Mouse (Mus musculus) left cerebral cortex, postnatal 4 days (tissue): ENCODE results near the gene Il1rapl2. TPM values are rescaled to one million over a fixed set of nuclear protein-coding genes. Genes with fewer than 3 reads are reported as not detected.
"Not testable (repeated sequence)": the region's sequence is repeated elsewhere in the genome, so short reads cannot be mapped to it uniquely, and the experiment has no call there.

ENCODE experiments used
- DNase-seq: peaks from one replicate; pipeline ENCODE4 v3.0.0-alpha.2; 2022
- intact Hi-C: fragments of 180-260 bp; cut with DNase I; formaldehyde crosslinking; loops from one replicate; pipeline ENCODE4 v1.15.1; 2025
- total RNA-seq, 2 experiments: library from RNA; stranded (reverse); gene quantifications; 2 replicates each; pipeline ENCODE4 v1.2.3; 2021

The Il1rapl2 gene
- total RNA-seq, 2 experiments from 2014 or later, result 10.0 TPM

DNA sequence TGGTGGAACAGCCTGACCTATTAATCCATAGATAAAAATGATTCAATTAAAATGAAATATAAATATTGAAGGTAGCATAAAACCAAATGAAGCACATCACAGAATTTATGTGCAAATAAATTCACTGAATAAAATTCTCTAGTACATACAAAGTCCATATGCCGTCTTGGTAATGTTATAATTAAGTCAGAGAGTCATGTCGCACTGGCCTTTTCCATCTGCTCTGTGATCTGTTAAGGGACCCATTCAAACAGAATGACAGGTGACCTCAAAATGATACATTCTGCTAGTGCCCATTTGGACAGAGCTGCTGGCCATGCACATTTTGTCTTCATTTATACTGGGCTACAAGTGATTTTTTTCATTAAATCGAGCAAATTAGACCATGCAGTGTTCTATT is 534.3 kb downstream of the Il1rapl2 start:
- DNase-seq, result no peak
- intact Hi-C loops, result no loop called here

DNA sequence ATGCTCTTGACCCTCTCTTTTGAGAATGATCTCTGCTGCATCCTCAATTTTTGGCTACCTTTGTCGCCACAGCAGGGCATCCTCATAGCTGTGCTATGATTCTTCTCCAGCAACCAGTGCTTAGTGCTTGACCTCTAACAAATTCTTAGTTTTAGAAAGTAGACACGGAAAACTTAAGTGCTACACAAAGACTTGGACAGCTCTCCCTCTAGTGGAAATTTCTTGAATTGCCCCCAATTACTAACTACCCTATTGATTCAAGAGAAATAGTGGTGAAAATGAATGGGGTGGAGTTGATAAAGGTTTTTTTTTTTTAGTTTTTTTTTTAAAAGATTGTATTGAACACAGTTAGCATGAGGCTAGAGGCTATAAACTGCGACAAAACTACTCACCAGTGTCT is 599.7 kb downstream of the Il1rapl2 start:
- intact Hi-C loops, result no loop called here
- no peak for DNase-seq

- intact Hi-C loops, result no loop called here
- DNase-seq, result no peak
Measured at GRCm38 (mm10) chrX:138209480-138209879, 639.1 kb downstream of the Il1rapl2 start, which contains the start of gene Tex13a. Tex13a (minus strand) TSS chrX:138209580.

- DNase-seq, result no peak
- intact Hi-C loops, result no loop called here
Measured at GRCm38 (mm10) chrX:138234626-138235025, 664.2 kb downstream of the Il1rapl2 start.

- intact Hi-C loops, DNase-seq: not testable (repeated sequence)
Measured at GRCm38 (mm10) chrX:138348736-138349135, 778.3 kb downstream of the Il1rapl2 start.

GRCm38 (mm10) chrX:138433794-138434193 is 863.4 kb downstream of the Il1rapl2 start:
- no peak for DNase-seq

GRCm38 (mm10) chrX:138437939-138438338 is 867.5 kb downstream of the Il1rapl2 start:
- DNase-seq, result no peak
- intact Hi-C loops, result no loop called here

More at GRCm38 (mm10) chrX:138433794-138434193, 863.4 kb downstream of the Il1rapl2 start:
- intact Hi-C loops, result no loop called here

DNA sequence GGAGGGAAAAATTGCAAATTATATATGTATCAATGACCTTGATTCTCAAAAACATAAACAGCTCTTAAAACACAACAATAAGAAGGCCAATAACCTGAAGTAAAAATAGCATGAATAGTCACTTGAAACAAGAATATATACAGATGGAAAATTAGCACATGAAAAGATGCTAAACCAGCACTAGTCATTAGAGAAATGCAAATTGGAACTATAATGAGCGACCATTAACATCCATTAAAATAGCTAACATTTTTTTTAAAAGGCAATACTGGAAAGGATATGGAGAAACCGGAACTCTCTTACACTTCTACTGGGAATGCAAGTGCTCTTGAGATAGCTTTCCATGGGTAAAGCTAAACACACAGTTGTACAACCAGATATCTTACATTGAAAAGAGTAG is 879.4 kb downstream of the Il1rapl2 start:
- intact Hi-C loops, result no loop called here
- DNase-seq, result no peak

DNA sequence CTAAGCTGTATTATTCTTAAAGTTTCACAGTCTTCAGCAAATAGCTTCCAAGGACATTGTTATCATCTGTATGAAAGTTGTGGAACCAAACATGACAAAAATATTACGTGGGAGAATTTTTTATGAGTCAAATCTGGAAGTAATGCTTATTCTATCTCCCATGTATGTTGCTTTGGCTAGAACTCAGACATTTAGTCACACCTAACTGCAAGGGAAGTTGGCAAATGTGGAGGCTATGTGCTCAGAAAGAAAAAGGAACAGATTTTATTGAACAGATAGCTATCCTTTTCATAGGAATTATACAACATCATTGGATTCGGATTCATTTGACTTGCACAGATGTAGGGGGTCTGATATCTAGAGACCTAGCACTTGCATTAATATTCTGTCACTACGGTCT is 908.1 kb downstream of the Il1rapl2 start:
- intact Hi-C loops, result no loop called here
- no peak for DNase-seq

DNA sequence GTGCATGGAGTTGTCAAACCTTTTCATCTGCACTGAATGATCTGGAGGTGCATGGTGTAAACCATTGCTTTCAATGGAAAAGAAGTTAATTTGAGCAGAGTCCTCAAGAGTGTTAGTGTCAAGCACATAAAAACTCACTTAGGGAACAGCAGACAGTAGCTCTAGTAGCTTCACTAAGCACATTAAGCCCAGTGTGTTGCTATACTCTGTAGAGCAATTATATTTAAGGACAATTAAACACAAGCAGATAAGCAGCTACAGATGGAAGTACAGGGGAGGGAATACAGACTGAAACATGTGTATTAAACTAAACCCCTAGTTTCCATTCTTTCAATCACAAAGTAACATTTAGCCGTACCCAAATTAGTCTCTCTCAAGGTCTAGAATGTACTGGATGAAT is 930.1 kb downstream of the Il1rapl2 start:
- no peak for DNase-seq
- intact Hi-C loops, result no loop called here

DNA sequence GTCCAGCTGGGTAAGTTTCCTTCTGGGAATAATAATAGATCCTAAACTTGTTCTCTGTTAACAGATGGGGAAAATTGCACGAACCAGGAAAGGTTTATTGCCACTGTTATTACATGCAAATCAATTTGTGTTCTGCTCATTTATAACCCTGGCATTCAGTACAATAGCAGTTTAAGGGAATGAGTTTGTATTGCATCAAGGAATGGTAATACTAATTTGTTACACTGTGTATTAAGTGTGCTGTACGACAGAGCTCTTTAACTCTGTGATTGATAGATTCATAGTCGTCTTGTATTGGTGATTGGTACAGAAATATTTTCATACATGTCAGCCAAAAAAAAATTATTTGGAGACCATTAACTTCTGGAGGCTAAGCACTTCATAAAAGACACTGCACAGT is 934.6 kb downstream of the Il1rapl2 start:
- DNase-seq, result no peak
- intact Hi-C loops, result no loop called here

DNA sequence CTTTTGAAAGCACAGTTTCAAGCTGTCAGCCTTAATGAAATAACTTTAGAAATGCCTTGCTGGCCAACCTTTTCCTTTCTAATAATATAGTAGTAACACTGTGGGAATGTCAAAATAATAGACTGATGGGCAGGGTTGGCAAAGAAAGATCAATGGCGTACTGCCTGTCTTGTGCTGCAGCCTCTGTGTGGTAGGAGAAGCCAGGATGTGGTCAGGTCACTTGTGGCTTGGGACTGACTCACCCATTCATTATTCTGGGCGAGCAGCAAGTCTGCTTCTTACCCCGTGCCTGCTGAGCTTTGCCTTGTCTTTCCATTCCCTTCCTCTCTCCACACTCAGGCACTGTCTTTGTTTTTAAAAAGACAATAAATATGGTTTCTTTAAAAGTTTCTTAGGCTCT is 1049.7 kb downstream of the Il1rapl2 start:
- intact Hi-C loops, result no loop called here
- no peak for DNase-seq

DNA sequence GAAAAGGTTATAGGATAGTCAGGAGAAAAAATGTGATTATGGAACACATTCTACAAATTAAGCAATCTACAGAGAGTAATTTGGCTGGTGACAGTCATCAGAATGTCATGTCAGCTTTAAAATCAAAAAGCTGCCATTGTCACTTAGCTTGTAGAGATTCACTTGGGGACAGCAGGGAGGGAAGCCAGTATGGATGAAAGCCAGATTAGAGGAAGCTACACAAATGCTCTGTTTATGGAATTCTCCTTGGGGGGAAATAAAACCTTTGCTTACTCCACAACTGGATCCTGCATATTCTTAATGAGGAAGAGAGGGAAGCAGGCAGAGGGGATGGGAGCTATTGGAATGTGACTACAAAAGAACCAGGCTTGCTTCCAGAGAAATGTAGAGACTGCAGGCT is 1054.9 kb downstream of the Il1rapl2 start:
- DNase-seq, result no peak
- intact Hi-C loops, result no loop called here

DNA sequence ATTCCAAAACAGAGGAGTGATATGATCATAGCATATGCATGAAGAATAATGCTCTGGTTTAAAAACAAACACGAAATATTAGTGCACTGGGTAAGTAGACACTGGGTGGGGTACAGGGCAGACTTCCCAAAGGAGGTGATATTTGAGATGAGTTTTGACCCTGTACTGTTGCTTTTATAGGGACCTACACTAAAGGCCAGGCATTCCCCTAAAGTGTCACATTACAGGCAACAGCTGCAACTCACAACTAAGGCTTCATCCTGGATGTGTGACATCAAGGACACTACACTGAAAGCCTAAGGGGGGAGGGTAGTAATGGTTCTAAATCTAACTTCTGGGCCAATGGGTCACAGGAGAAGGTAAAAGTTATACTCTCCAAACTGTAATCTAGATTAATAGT is 1152.0 kb downstream of the Il1rapl2 start:
- DNase-seq, result no peak
- intact Hi-C loops, result no loop called here

GRCm38 (mm10) chrX:138800958-138801357 is 1230.5 kb downstream of the Il1rapl2 start:
- no peak for DNase-seq
- intact Hi-C loops, result no loop called here

DNA sequence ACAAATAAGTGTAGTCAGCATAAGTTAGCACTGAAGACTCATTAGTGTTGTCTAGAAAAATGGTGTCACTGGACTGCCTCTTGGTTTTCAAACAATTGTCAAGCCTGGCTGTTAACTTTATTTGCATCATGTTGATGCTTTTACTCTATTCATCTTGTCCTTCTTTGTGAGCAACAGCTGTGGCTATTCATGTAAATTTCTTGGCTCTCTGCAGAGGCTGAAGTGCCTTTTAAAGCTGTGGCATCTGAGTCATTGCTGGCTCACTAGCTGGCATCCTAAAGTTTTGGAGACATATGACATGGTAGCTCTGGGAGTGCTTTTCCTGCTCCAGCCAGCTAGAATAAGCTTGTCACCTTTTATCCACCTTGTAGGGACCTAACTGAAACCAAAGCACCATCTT is 1261.5 kb downstream of the Il1rapl2 start:
- no peak for DNase-seq
- intact Hi-C loops, result no loop called here

DNA sequence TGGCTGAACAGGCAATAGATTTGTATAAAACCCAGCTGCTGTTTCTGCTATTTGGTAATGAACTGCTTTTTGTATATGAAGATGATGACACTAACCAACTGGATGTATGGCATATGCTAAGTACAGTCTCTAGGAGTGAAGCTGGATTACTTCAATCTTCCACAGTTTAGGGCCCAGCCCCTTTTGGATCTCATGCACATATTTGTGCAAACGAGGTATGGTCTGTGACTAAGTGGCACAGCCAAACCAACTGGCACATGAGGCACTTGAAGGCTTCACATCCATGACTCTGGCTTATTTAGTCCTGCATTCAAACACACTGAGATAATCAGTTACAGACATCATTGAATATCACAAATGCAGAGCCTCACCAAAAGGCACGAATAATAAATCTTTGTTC is 1263.5 kb downstream of the Il1rapl2 start:
- no peak for DNase-seq
- intact Hi-C loops, result no loop called here

DNA sequence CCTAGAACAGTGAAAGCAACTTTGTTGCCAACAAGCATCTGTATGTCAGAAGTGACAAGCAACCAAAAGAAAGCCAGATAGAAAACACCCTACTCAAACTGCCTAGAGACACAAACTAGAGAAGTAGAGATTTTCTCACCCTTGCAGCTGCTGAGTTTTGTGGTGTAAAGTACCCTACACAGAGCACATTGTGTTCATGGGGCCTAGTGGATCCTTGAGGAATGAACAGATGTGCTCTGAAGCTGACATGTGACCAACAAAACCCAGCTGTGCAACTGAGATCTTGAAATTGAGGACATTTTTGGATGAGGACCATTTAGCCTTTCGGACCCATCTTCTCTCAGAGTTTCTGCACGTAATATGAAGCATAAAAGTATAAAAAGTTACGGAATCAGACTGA is 1268.0 kb downstream of the Il1rapl2 start:
- intact Hi-C loops, result no loop called here
- no peak for DNase-seq
